Comparison of ENCODE assay signal across 26 mouse cellular contexts in the genomic region with DNA sequence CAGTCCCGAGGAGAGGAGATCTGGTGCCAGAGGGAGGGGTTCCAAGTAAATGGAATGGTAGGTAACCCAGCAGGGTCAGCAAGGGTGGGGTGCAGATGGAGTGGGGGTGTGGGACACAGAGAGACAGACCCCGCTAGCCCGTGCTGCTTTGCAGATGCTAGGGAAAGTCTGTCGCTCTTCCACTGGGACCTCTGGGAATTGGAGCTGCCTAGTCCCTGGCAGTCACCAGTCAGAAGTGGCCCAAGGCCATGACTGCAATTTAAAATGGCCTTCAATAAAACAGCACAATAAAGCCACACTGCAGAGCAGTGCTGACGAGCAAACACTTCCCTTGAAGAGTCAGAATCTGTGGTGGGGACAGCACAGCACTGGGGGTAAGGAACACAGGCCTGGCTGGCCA.
DNase-seq lines count a peak whose midpoint lies in the region; ATAC-seq lines count a peak whose summit lies in the region.
"Had no signal": no experiment of that assay in that cellular context is flagged by ENCODE, and none has a peak within 500 bp of the region (broad histone marks: within the 10 kb centered on the region; RNA-seq: fewer than 3 reads in every experiment).

No protein-coding gene starts in this region.

- H3K4me1 ChIP-seq in midbrain, embryonic 13.5 days (replicated peaks): peaks cover 55% of the 10 kb centered on the region
- H3K4me1 ChIP-seq in midbrain, embryonic 11.5 days (ENCODE audit: control insufficient read depth, insufficient read depth, low read length): no peaks in the 10 kb centered on the region
- no peaks in the 10 kb centered on the region for H3K4me1 ChIP-seq in liver, embryonic 12.5 days
- H3K4me1 ChIP-seq: intestine, embryonic 15.5 days had no signal

- DNase-seq in heart, postnatal 10 days: peak; percentile 9 to 21
- DNase-seq in heart, adult 9 months (ENCODE audit: low spot score in 2 of 2): no peak
- DNase-seq in midbrain, embryonic 11.5 days (ENCODE audit: low spot score, missing footprints): no peak
- peak; percentile 39 for DNase-seq in adrenal gland, postnatal 25 days
- DNase-seq in layer of hippocampus, postnatal 10 days (ENCODE audit: low spot score in 2 of 2): no peak
- DNase-seq: B cell, adult 2 months; cerebellum, adult 2 months; cerebellum, postnatal 36 days; kidney, adult 8-10 months; kidney, postnatal 10 days; lung, adult 2 months; right cerebral cortex, adult 18-20 months; right cerebral cortex, postnatal 4 days; thymus, postnatal 14 days had no signal

- WGBS in midbrain, embryonic 13.5 days: 62% methylated on average over 5 of the region's 5 CpGs
- 81% methylated on average over 5 of the region's 5 CpGs for WGBS in midbrain, embryonic 11.5 days
- WGBS in liver, embryonic 12.5 days (ENCODE audit: insufficient replicate concordance): 78% methylated on average over 5 of the region's 5 CpGs

- intact Hi-C loops in heart, postnatal 10 days (cut with DNase I): no loop called here

- no peak for ATAC-seq in midbrain, embryonic 13.5 days
- ATAC-seq in midbrain, embryonic 11.5 days (ENCODE audit: low FRiP score): no peak
- ATAC-seq in liver, embryonic 12.5 days: no peak
- ATAC-seq: forebrain, embryonic 15.5 days; intestine, embryonic 15.5 days; Patski had no signal

- H3K4me3 ChIP-seq in midbrain, embryonic 13.5 days (replicated peaks): no peak overlapping the region
- no peak overlapping the region for H3K4me3 ChIP-seq in midbrain, embryonic 11.5 days (ENCODE audit: low read depth, low read length)
- H3K4me3 ChIP-seq in liver, embryonic 12.5 days: no peak overlapping the region
- H3K4me3 ChIP-seq: embryonic facial prominence, embryonic 15.5 days; forebrain, embryonic 15.5 days; hindbrain, embryonic 13.5 days; intestine, embryonic 15.5 days; limb, embryonic 12.5 days; neural tube, embryonic 15.5 days had no signal

- H3K4me2 ChIP-seq in midbrain, embryonic 13.5 days (replicated peaks): no peak overlapping the region
- no peak overlapping the region for H3K4me2 ChIP-seq in midbrain, embryonic 11.5 days
- H3K4me2 ChIP-seq in liver, embryonic 12.5 days: no peak overlapping the region
- H3K4me2 ChIP-seq: embryonic facial prominence, embryonic 15.5 days; forebrain, embryonic 15.5 days; heart, embryonic 11.5 days; hindbrain, embryonic 13.5 days; intestine, embryonic 15.5 days; limb, embryonic 12.5 days; liver, embryonic 11.5 days; neural tube, embryonic 15.5 days had no signal

- no peaks in the 10 kb centered on the region for H3K36me3 ChIP-seq in midbrain, embryonic 13.5 days
- H3K36me3 ChIP-seq in midbrain, embryonic 11.5 days (ENCODE audit: control insufficient read depth, insufficient read depth, low read length): no peaks in the 10 kb centered on the region
- H3K36me3 ChIP-seq in liver, embryonic 12.5 days: no peaks in the 10 kb centered on the region
- H3K36me3 ChIP-seq: embryonic facial prominence, embryonic 15.5 days; forebrain, embryonic 15.5 days; G1E; hindbrain, embryonic 13.5 days; intestine, embryonic 15.5 days; limb, embryonic 12.5 days; neural tube, embryonic 15.5 days had no signal

- no peaks in the 10 kb centered on the region for H3K27me3 ChIP-seq in midbrain, embryonic 13.5 days
- H3K27me3 ChIP-seq in midbrain, embryonic 11.5 days (ENCODE audit: control insufficient read depth, insufficient read depth, low read length): no peaks in the 10 kb centered on the region
- 0 out of 2 replicates have a peak, but pooled peaks cover 5% of the 10 kb centered on the region for H3K27me3 ChIP-seq in liver, embryonic 12.5 days (replicated peaks)
- H3K27me3 ChIP-seq: embryonic facial prominence, embryonic 15.5 days; forebrain, embryonic 15.5 days; intestine, embryonic 15.5 days; limb, embryonic 12.5 days; neural tube, embryonic 15.5 days had no signal

- H3K9me3 ChIP-seq in midbrain, embryonic 13.5 days: no peaks in the 10 kb centered on the region
- H3K9me3 ChIP-seq in midbrain, embryonic 11.5 days (ENCODE audit: control insufficient read depth, low read length): no peaks in the 10 kb centered on the region
- no peaks in the 10 kb centered on the region for H3K9me3 ChIP-seq in liver, embryonic 12.5 days (replicated peaks)
- H3K9me3 ChIP-seq: embryonic facial prominence, embryonic 15.5 days; forebrain, embryonic 15.5 days; hindbrain, embryonic 13.5 days; intestine, embryonic 15.5 days; limb, embryonic 12.5 days; neural tube, embryonic 15.5 days had no signal

- H3K9ac ChIP-seq in midbrain, embryonic 13.5 days (replicated peaks): no peak overlapping the region
- H3K9ac ChIP-seq in midbrain, embryonic 11.5 days (ENCODE audit: low read length): no peak overlapping the region
- H3K9ac ChIP-seq in liver, embryonic 12.5 days: no peak overlapping the region
- H3K9ac ChIP-seq: embryonic facial prominence, embryonic 15.5 days; forebrain, embryonic 15.5 days; hindbrain, embryonic 13.5 days; intestine, embryonic 15.5 days; limb, embryonic 12.5 days; neural tube, embryonic 15.5 days had no signal

- 0 out of 2 replicates have a peak overlapping the region, but pooled peaks have one; percentile 69 for H3K27ac ChIP-seq in midbrain, embryonic 13.5 days
- H3K27ac ChIP-seq in midbrain, embryonic 11.5 days (ENCODE audit: low read depth, low read length): no peak overlapping the region
- no peak overlapping the region for H3K27ac ChIP-seq in liver, embryonic 12.5 days
- H3K27ac ChIP-seq: embryonic facial prominence, embryonic 15.5 days; forebrain, embryonic 15.5 days; intestine, embryonic 15.5 days; neural tube, embryonic 15.5 days had no signal

Comparison
In these comparisons a context has a peak if more than half of its experiments do, and no peak if none do; other contexts are left out.
1. DNase-seq: peak in heart, postnatal 10 days (2 of 2) and adrenal gland, postnatal 25 days (single experiment); none in heart, adult 9 months (0 of 2), midbrain, embryonic 11.5 days (single experiment) and layer of hippocampus, postnatal 10 days (0 of 2).